17 mouse cellular contexts compared by ENCODE assay signal in genomic region chr2:134088374-134088773, GRCm38 (mm10).
DNase-seq lines count a peak whose midpoint lies in the region; ATAC-seq and TF ChIP-seq lines count a peak whose summit lies in the region.
"Had no signal": no experiment of that assay in that cellular context is flagged by ENCODE, and none has a peak within 500 bp of the region (broad histone marks: within the 10 kb centered on the region; RNA-seq: fewer than 3 reads in every experiment).

No protein-coding gene starts in this region.

- in situ Hi-C loops in ES-E14 (cut with MboI; ENCODE audit: low sequenced_read_pairs in 2 of 2, unreplicated experiment in 2 of 2) = no loop called here

- no peak for DNase-seq in layer of hippocampus, adult 2 months (ENCODE audit: low spot score in 2 of 2)
- no peak for DNase-seq in layer of hippocampus, adult 9-11 months
- peak; percentile 34 for DNase-seq in 416B (ENCODE audit: low read depth)
- peak; percentile 24 for DNase-seq in ES-E14 (ENCODE audit: low read depth, low spot score)
- DNase-seq in cerebellum, adult 18-20 months = no peak
- DNase-seq in adrenal gland, postnatal 14 days = no peak
- no peak for DNase-seq in layer of hippocampus, adult 18-20 months (ENCODE audit: low spot score in 2 of 2)
- DNase-seq: cerebellum, adult 9-11 months; kidney, postnatal 14 days; retina, postnatal 1 day; thymus, postnatal 25 days had no signal

- TF ChIP-seq CTCF in layer of hippocampus, adult 2 months (conservative IDR thresholded peaks at IDR 0.05) = peak; percentile 53

- H3K9ac ChIP-seq in ES-E14 (ENCODE audit: insufficient read depth, low read depth, low read length, poor library complexity, severe bottlenecking) = no peak overlapping the region
- H3K9ac ChIP-seq: heart, embryonic 15.5 days; limb, embryonic 12.5 days; neural tube, embryonic 15.5 days; stomach, embryonic 15.5 days had no signal

- H3K36me3 ChIP-seq in ES-E14 (ENCODE audit: control insufficient read depth, insufficient read depth, low read length, poor library complexity, severe bottlenecking) = no peaks in the 10 kb centered on the region
- H3K36me3 ChIP-seq: embryonic facial prominence, embryonic 10.5 days; heart, embryonic 15.5 days; limb, embryonic 12.5 days; neural tube, embryonic 15.5 days; stomach, embryonic 15.5 days had no signal

- ATAC-seq in common myeloid progenitor, adult 5-6 weeks (replicated peaks; ENCODE audit: low read depth, poor library complexity, severe bottlenecking) = peak; percentile 78

- no peaks in the 10 kb centered on the region for H3K9me3 ChIP-seq in ES-E14 (ENCODE audit: control insufficient read depth, insufficient read depth, low read depth, low read length)
- H3K9me3 ChIP-seq: limb, embryonic 12.5 days; neural tube, embryonic 15.5 days; stomach, embryonic 15.5 days had no signal

- no peaks in the 10 kb centered on the region for H3K4me1 ChIP-seq in ES-E14 (ENCODE audit: control insufficient read depth in 2 of 2, insufficient read depth in 2 of 2, low read length in 2 of 2, poor library complexity in 1 of 2)
- H3K4me1 ChIP-seq: embryonic facial prominence, embryonic 10.5 days; heart, embryonic 15.5 days; limb, embryonic 12.5 days; neural tube, embryonic 15.5 days; stomach, embryonic 15.5 days had no signal

- no peak overlapping the region for H3K27ac ChIP-seq in layer of hippocampus, adult 2 months
- no peak overlapping the region; the same call in 1 of the 2 replicates for H3K27ac ChIP-seq in ES-E14 (ENCODE audit: insufficient read depth, low read depth, low read length, poor library complexity, severe bottlenecking)
- H3K27ac ChIP-seq: embryonic facial prominence, embryonic 10.5 days; heart, embryonic 15.5 days; limb, embryonic 12.5 days; neural tube, embryonic 15.5 days; stomach, embryonic 15.5 days had no signal

- H3K4me3 ChIP-seq in layer of hippocampus, adult 2 months = no peak overlapping the region
- no peak overlapping the region for H3K4me3 ChIP-seq in ES-E14 (ENCODE audit: insufficient read depth in 1 of 2, low read depth in 1 of 2, low read length in 2 of 2, poor library complexity in 1 of 2, severe bottlenecking in 1 of 2)
- H3K4me3 ChIP-seq: embryonic facial prominence, embryonic 10.5 days; heart, embryonic 15.5 days; limb, embryonic 12.5 days; neural tube, embryonic 15.5 days; stomach, embryonic 15.5 days had no signal

TF ChIP-seq in ES-E14, 5 proteins besides CTCF, POLR2A, EP300 and RAD21:
- TF ChIP-seq ZNF384 (IDR thresholded peaks at IDR 0.05; ENCODE audit: low read depth, low read length) = no peak
- TF ChIP-seq CHD2 (IDR thresholded peaks at IDR 0.05; ENCODE audit: low read depth, low read length) = no peak
- 0 out of 2 replicates have a peak, but pooled peaks have one; percentile 19 for TF ChIP-seq ZC3H11A (IDR thresholded peaks at IDR 0.05; ENCODE audit: borderline replicate concordance, low read depth, low read length)
- no peak for TF ChIP-seq HCFC1 (IDR thresholded peaks at IDR 0.05; ENCODE audit: borderline replicate concordance, insufficient read depth, low read length)
- TF ChIP-seq MAFK (IDR thresholded peaks at IDR 0.05; ENCODE audit: insufficient read depth, low read depth, low read length) = peak; percentile 52; the same call in 1 of the 2 replicates

Comparison
In these comparisons a context has a peak if more than half of its experiments do, and no peak if none do; other contexts are left out.
1. DNase-seq: peak in 416B (single experiment) and ES-E14 (single experiment); none in layer of hippocampus, adult 2 months (0 of 2), layer of hippocampus, adult 9-11 months (single experiment), cerebellum, adult 18-20 months (0 of 2), adrenal gland, postnatal 14 days (single experiment) and layer of hippocampus, adult 18-20 months (0 of 2).